Mouse (Mus musculus) retina, postnatal 1 day (tissue): ENCODE measurements around the gene Gm21776.
"Not testable (repeated sequence)": the region's sequence is repeated elsewhere in the genome, so short reads cannot be mapped to it uniquely, and the experiment has no call there.

Experiments
- DNase-seq: peaks from one replicate; pipeline ENCODE4 v3.0.0-alpha.2; 2012

The Gm21776 gene

DNA sequence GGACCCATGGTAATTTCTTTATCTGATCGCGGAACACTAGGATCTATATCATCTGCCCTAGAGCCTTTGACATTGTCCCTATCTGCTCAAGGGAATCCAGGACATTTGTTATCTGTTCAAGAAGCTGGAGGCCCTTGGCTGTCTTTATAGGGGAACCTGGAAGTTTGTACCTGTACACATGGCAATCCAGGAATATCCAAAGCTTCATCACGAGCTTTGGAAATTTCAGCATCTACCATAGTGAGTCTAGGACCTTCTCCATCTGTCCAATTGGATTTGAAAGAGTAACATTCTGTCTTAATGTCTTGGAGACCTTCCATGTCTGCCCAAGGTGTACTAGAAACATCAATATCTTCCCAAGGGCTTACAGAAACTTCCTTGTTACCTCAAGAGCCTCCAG lies at the start of gene Gm21776:
TSS of gene Gm21776 (plus strand) at position 301 of the 400 bp plus-strand sequence.
- not testable (repeated sequence) for DNase-seq
